Mouse (Mus musculus) left cerebral cortex, postnatal 36 days (tissue): ENCODE measurements at regions not wholly inside any gene's neighbourhood (a gene's known extent, or its start where the extent isn't known, plus 50 kb on each side); places are given as distances from the start of the nearest gene placed in this dataset.

Source experiments
- DNase-seq, 2 experiments: peaks; one replicate each; pipeline ENCODE4 v3.0.0; 2021 to 2022; ENCODE audit warnings: low spot score in 2 of 2, mixed read lengths in 1 of 2
- intact Hi-C: fragments of 180-260 bp; cut with DNase I; formaldehyde crosslinking; loops from one replicate; pipeline ENCODE4 v1.15.1; 2025

- intact Hi-C loops = no loop called here
- no peak for DNase-seq
Measured at GRCm38 (mm10) chr5:75248279-75248678, 96.2 kb downstream of the Pdgfra start.

- intact Hi-C loops = no loop called here
- DNase-seq = no peak
Measured at GRCm38 (mm10) chr5:75249671-75250070, 97.6 kb downstream of the Pdgfra start.

- intact Hi-C loops = no loop called here
- no peak for DNase-seq
Measured at GRCm38 (mm10) chr5:75253349-75253748, 101.3 kb downstream of the Pdgfra start.

- DNase-seq = no peak
- intact Hi-C loops = no loop called here
Measured at GRCm38 (mm10) chr5:75253830-75254229, 101.7 kb downstream of the Pdgfra start.

- no peak for DNase-seq
- intact Hi-C loops = no loop called here
Measured at GRCm38 (mm10) chr5:75256186-75256585, 104.1 kb downstream of the Pdgfra start.

GRCm38 (mm10) chr5:75257067-75257466 lies 105.0 kb downstream of the Pdgfra start:
- intact Hi-C loops = no loop called here
- no peak for DNase-seq

GRCm38 (mm10) chr5:75260247-75260646 lies 108.2 kb downstream of the Pdgfra start:
- intact Hi-C loops = no loop called here
- peak; percentile 53 to 69 for DNase-seq

GRCm38 (mm10) chr5:75266111-75266676 lies 114.1 kb downstream of the Pdgfra start:
- no peak for DNase-seq
- intact Hi-C loops = no loop called here

GRCm38 (mm10) chr5:75266871-75267270 lies 114.8 kb downstream of the Pdgfra start:
- intact Hi-C loops = no loop called here
- no peak for DNase-seq

- DNase-seq = no peak
- intact Hi-C loops = no loop called here
Measured at GRCm38 (mm10) chr5:75267766-75268165, 115.7 kb downstream of the Pdgfra start.

GRCm38 (mm10) chr5:75278041-75278440 lies 125.9 kb downstream of the Pdgfra start:
- intact Hi-C loops = no loop called here
- DNase-seq = no peak

- intact Hi-C loops = no loop called here
Measured at GRCm38 (mm10) chr5:75279561-75280171, 127.6 kb downstream of the Pdgfra start.

GRCm38 (mm10) chr5:75280698-75281097 lies 128.6 kb downstream of the Pdgfra start:
- intact Hi-C loops = no loop called here
- no peak for DNase-seq

More at GRCm38 (mm10) chr5:75279561-75280171, 127.6 kb downstream of the Pdgfra start:
- DNase-seq = no peak

GRCm38 (mm10) chr5:75281510-75281909 lies 129.4 kb downstream of the Pdgfra start:
- intact Hi-C loops = no loop called here
- DNase-seq = no peak

- intact Hi-C loops = no loop called here
- DNase-seq = no peak
Measured at GRCm38 (mm10) chr5:75282617-75283016, 130.5 kb downstream of the Pdgfra start.

- intact Hi-C loops = no loop called here
Measured at GRCm38 (mm10) chr5:75283841-75284240, 131.7 kb downstream of the Pdgfra start.

GRCm38 (mm10) chr5:75285950-75286349 lies 133.9 kb downstream of the Pdgfra start:
- intact Hi-C loops = no loop called here
- no peak for DNase-seq

More at GRCm38 (mm10) chr5:75283841-75284240, 131.7 kb downstream of the Pdgfra start:
- peak; percentile 7 to 21 for DNase-seq

GRCm38 (mm10) chr5:75295676-75296075 lies 143.6 kb downstream of the Pdgfra start:
- intact Hi-C loops = no loop called here
- no peak for DNase-seq

- intact Hi-C loops = no loop called here
- DNase-seq = no peak
Measured at GRCm38 (mm10) chr5:75312897-75313296, 160.8 kb downstream of the Pdgfra start.

GRCm38 (mm10) chr5:75315956-75316355 lies 163.9 kb downstream of the Pdgfra start:
- DNase-seq = no peak
- intact Hi-C loops = no loop called here

- intact Hi-C loops = no loop called here
- no peak for DNase-seq
Measured at GRCm38 (mm10) chr5:75320536-75320935, 168.4 kb downstream of the Pdgfra start.

- intact Hi-C loops = no loop called here
- DNase-seq = no peak
Measured at GRCm38 (mm10) chr5:75334050-75334449, 182.0 kb downstream of the Pdgfra start.
